In the genomic region with DNA sequence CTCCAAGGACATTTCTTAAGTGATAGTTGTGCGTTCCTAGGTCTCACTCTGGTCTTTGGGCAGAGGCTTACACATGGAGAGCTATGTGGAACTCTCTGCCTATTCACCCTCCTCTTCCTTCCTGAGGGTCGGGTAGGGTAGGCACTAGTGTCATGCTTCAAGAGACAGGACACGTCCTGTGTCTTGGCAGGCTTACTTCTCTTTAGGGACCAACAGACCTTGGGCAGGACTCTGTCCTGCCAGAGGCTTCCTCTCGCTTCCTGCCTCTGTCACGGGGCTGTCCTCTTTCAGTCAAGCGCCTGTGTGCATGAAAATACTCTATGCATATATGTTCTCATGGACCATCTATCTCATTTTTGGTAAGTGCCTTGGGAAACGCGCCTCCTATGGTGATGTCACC, we compare ENCODE assay signal across 25 mouse cellular contexts. TPM values are rescaled to one million over a fixed set of nuclear protein-coding genes. Genes with fewer than 3 reads are reported as not detected.
DNase-seq lines count a peak whose midpoint lies in the region; ATAC-seq and TF ChIP-seq lines count a peak whose summit lies in the region.
"Had no signal": no experiment of that assay in that cellular context is flagged by ENCODE, and none has a peak within 500 bp of the region (broad histone marks: within the 10 kb centered on the region; RNA-seq: fewer than 3 reads in every experiment).

No protein-coding gene starts in this region.

- no peaks in the 10 kb centered on the region for H3K27me3 ChIP-seq in kidney, embryonic 16.5 days (ENCODE audit: insufficient read depth, low read length)
- H3K27me3 ChIP-seq in liver, embryonic 11.5 days (replicated peaks; ENCODE audit: control insufficient read depth, insufficient read depth, low read length), result no peaks in the 10 kb centered on the region
- H3K27me3 ChIP-seq: embryonic facial prominence, embryonic 12.5 days; forebrain, embryonic 13.5 days had no signal

- peak; percentile 90 for DNase-seq in heart, adult 11 months
- no peak for DNase-seq in heart, postnatal 25 days (ENCODE audit: low spot score)
- DNase-seq in kidney, adult 9 months, result peak; percentile 22
- DNase-seq in liver, result peak; percentile 1
- DNase-seq in liver, embryonic 11.5 days (ENCODE audit: low spot score), result no peak
- DNase-seq in lung, postnatal 36 days, result peak; percentile 52
- DNase-seq in lung, adult 2 months, result no peak
- DNase-seq: adrenal gland, adult 8-10 months; adrenal gland, postnatal 14 days; adrenal gland, postnatal 36 days; B cell, adult 2 months; cerebellum, adult 11-12 months; cerebellum, adult 2 months; cerebellum, adult 9-10 months; cerebellum, postnatal 10 days; cerebellum, postnatal 25 days had no signal

- TF ChIP-seq POLR2A in lung, adult 2 months (IDR thresholded peaks at IDR 0.05; ENCODE audit: borderline replicate concordance, extremely low read depth, low read depth, low read length), result no peak

- WGBS in kidney, embryonic 16.5 days, result 79% methylated on average over 8 of the region's 8 CpGs
- 73% methylated on average over 8 of the region's 8 CpGs for WGBS in liver, embryonic 11.5 days
- 62% methylated on average over 8 of the region's 8 CpGs for WGBS in lung, adult 2 months

- no peak overlapping the region for H3K4me3 ChIP-seq in kidney, embryonic 16.5 days (ENCODE audit: low read length)
- H3K4me3 ChIP-seq in liver, embryonic 11.5 days (ENCODE audit: low read depth, low read length), result no peak overlapping the region
- H3K4me3 ChIP-seq in lung, adult 2 months (replicated peaks; ENCODE audit: extremely low read depth, low read depth, low read length), result no peak overlapping the region
- H3K4me3 ChIP-seq: embryonic facial prominence, embryonic 10.5 days; embryonic facial prominence, embryonic 12.5 days; forebrain, embryonic 13.5 days had no signal

- intact Hi-C loops in heart, postnatal 25 days (cut with DNase I), result no loop called here

- no peaks in the 10 kb centered on the region for H3K4me1 ChIP-seq in kidney, embryonic 16.5 days (ENCODE audit: insufficient read depth, low read length)
- 0 out of 2 replicates have a peak, but pooled peaks cover 2% of the 10 kb centered on the region for H3K4me1 ChIP-seq in liver, embryonic 11.5 days (replicated peaks; ENCODE audit: control insufficient read depth, insufficient read depth, low read length)
- no peaks in the 10 kb centered on the region; the same call in 1 of the 2 replicates for H3K4me1 ChIP-seq in lung, adult 2 months (ENCODE audit: control insufficient read depth, insufficient read depth, low read length)
- H3K4me1 ChIP-seq: embryonic facial prominence, embryonic 12.5 days; forebrain, embryonic 13.5 days had no signal

- H3K9ac ChIP-seq in kidney, embryonic 16.5 days (replicated peaks; ENCODE audit: low read length), result no peak overlapping the region
- H3K9ac ChIP-seq in liver, embryonic 11.5 days (ENCODE audit: low read depth, low read length), result no peak overlapping the region
- H3K9ac ChIP-seq: embryonic facial prominence, embryonic 12.5 days; forebrain, embryonic 13.5 days had no signal

- no peak for ATAC-seq in kidney, embryonic 16.5 days (ENCODE audit: low FRiP score, low TSS enrichment)
- ATAC-seq in liver, embryonic 11.5 days (replicated peaks; ENCODE audit: low FRiP score), result no peak
- ATAC-seq: activated CD4-positive, CD25-positive, alpha-beta regulatory T cell, adult 4 months; CD4-positive, CD25-positive, alpha-beta regulatory T cell, adult 4 months; forebrain, embryonic 13.5 days; Patski had no signal

- H3K27ac ChIP-seq in kidney, embryonic 16.5 days (ENCODE audit: low read length), result no peak overlapping the region
- H3K27ac ChIP-seq in liver, embryonic 11.5 days (ENCODE audit: low read depth, low read length), result no peak overlapping the region
- H3K27ac ChIP-seq: embryonic facial prominence, embryonic 10.5 days; embryonic facial prominence, embryonic 12.5 days; forebrain, embryonic 13.5 days had no signal

- no peaks in the 10 kb centered on the region for H3K9me3 ChIP-seq in kidney, embryonic 16.5 days (ENCODE audit: low read length)
- H3K9me3 ChIP-seq in liver, embryonic 11.5 days (ENCODE audit: control insufficient read depth, low read length), result no peaks in the 10 kb centered on the region
- H3K9me3 ChIP-seq: embryonic facial prominence, embryonic 10.5 days; embryonic facial prominence, embryonic 12.5 days; forebrain, embryonic 13.5 days; G1E had no signal

- H3K4me2 ChIP-seq in kidney, embryonic 16.5 days (replicated peaks; ENCODE audit: low read depth, low read length), result no peak overlapping the region
- no peak overlapping the region for H3K4me2 ChIP-seq in liver, embryonic 11.5 days
- H3K4me2 ChIP-seq: embryonic facial prominence, embryonic 12.5 days; forebrain, embryonic 13.5 days had no signal

- H3K36me3 ChIP-seq in kidney, embryonic 16.5 days (ENCODE audit: insufficient read depth, low read length), result peaks cover 6% of the 10 kb centered on the region; the same call in 1 of the 2 replicates
- peaks cover 4% of the 10 kb centered on the region; the same call in 1 of the 2 replicates for H3K36me3 ChIP-seq in liver, embryonic 11.5 days (ENCODE audit: control insufficient read depth, insufficient read depth, low read length)
- H3K36me3 ChIP-seq: G1E had no signal

- TF ChIP-seq CTCF in lung, adult 2 months (IDR thresholded peaks at IDR 0.05; ENCODE audit: insufficient read depth, low read length), result no peak

RNA-seq across cellular contexts. Expression of a gene that starts 8.3 kb away (rescaled TPM):
- total RNA-seq in heart, postnatal 25 days (2021), result 10 to 100 TPM; 48.2 to 53.3 TPM
- polyA plus RNA-seq in kidney, embryonic 16.5 days (2015; fragmentation: Nextera tagmentation; extraction: Ambion mirVana), result 1.8 and 2.9 TPM in 2 replicates
- 1.1 and 1.7 TPM in 2 replicates for polyA plus RNA-seq in liver, embryonic 11.5 days (2014; fragmentation: Nextera tagmentation; extraction: Ambion mirVana)
- polyA plus RNA-seq in lung, adult 2 months (2012; rRNA removed), result 103 and 141 TPM in 2 replicates
- total RNA-seq: CH12.LX had no signal
- polyA plus RNA-seq: activated CD4-positive, CD25-positive, alpha-beta regulatory T cell, adult 4 months; CD4-positive, CD25-positive, alpha-beta regulatory T cell, adult 4 months had no signal

RNA-seq across cellular contexts. Expression of a gene that starts 30.5 kb away (rescaled TPM):
- total RNA-seq in heart, postnatal 25 days (2021), result 10 to 100 TPM; 12.0 to 13.1 TPM
- 19.2 and 21.1 TPM in 2 replicates for polyA plus RNA-seq in kidney, embryonic 16.5 days (2015; fragmentation: Nextera tagmentation; extraction: Ambion mirVana)
- polyA plus RNA-seq in liver, embryonic 11.5 days (2014; fragmentation: Nextera tagmentation; extraction: Ambion mirVana), result 8.6 and 9.0 TPM in 2 replicates
- 57.7 and 62.4 TPM in 2 replicates for polyA plus RNA-seq in lung, adult 2 months (2012; rRNA removed)

RNA-seq across cellular contexts. Expression of a gene that starts 54.0 kb away (rescaled TPM):
- total RNA-seq in heart, postnatal 25 days (2021), result under 1 TPM; 0.10 to 0.11 TPM
- polyA plus RNA-seq in kidney, embryonic 16.5 days (2015; fragmentation: Nextera tagmentation; extraction: Ambion mirVana), result 0.92 and 1.1 TPM in 2 replicates
- polyA plus RNA-seq in liver, embryonic 11.5 days (2014; fragmentation: Nextera tagmentation; extraction: Ambion mirVana), result 0.26 and 0.36 TPM in 2 replicates
- 0.10 and 0.11 TPM in 2 replicates for polyA plus RNA-seq in lung, adult 2 months (2012; rRNA removed)
- polyA plus RNA-seq: G1E had no signal

Comparison
In these comparisons a context has a peak if more than half of its experiments do, and no peak if none do; other contexts are left out.
1. DNase-seq: peak in heart, adult 11 months (single experiment), kidney, adult 9 months (single experiment), liver (single experiment) and lung, postnatal 36 days (single experiment); none in heart, postnatal 25 days (single experiment), liver, embryonic 11.5 days (single experiment) and lung, adult 2 months (single experiment).
2. RNA of a gene that starts 8.3 kb away (polyA plus RNA-seq): 103 to 141 TPM in lung, adult 2 months; 1.8 to 2.9 TPM in kidney, embryonic 16.5 days and 1.1 to 1.7 TPM in liver, embryonic 11.5 days; every median in the first group is over 10 times any median in the second.